Mouse (Mus musculus) thymus, adult 2 months (tissue): ENCODE measurements around the gene Dhps. TPM values are rescaled to one million over a fixed set of nuclear protein-coding genes. Genes with fewer than 3 reads are reported as not detected.

Experiments
- DNase-seq: peaks from one replicate; pipeline ENCODE4 v3.0.0; 2021
- H3K27ac ChIP-seq: fragments of 200-500 bp; 2 replicates; pipeline ENCODE4 v1.5.1; 2012; ENCODE audit warnings: low read length, control low read depth; ENCODE audit not compliant: control insufficient read depth, insufficient read depth
- H3K27me3 ChIP-seq: fragments of 200-500 bp; 2 replicates; pipeline ENCODE4 v1.6.1; 2012; ENCODE audit warnings: mild to moderate bottlenecking, low read length, moderate library complexity, mixed read lengths; ENCODE audit not compliant: control insufficient read depth, insufficient read depth
- H3K36me3 ChIP-seq: fragments of 200-500 bp; 2 replicates; pipeline ENCODE4 v1.6.1; 2012; ENCODE audit warnings: mild to moderate bottlenecking, low read length, moderate library complexity; ENCODE audit not compliant: control insufficient read depth, insufficient read depth
- H3K4me1 ChIP-seq: fragments of 200-500 bp; replicated peaks from 2 replicates; pipeline ENCODE4 v1.6.1; 2012; ENCODE audit warnings: low read length; ENCODE audit not compliant: control insufficient read depth, insufficient read depth
- H3K4me3 ChIP-seq: fragments of 200-500 bp; 2 replicates; pipeline ENCODE4 v1.5.1; 2012; ENCODE audit warnings: mild to moderate bottlenecking, low read length, control low read depth, moderate library complexity; ENCODE audit not compliant: control insufficient read depth, insufficient read depth
- CTCF ChIP-seq: fragments of 200-500 bp; IDR thresholded peaks from 2 replicates; pipeline ENCODE4 v1.5.1; 2012; ENCODE audit warnings: mild to moderate bottlenecking, control low read depth, low read length, moderate library complexity, borderline replicate concordance; ENCODE audit not compliant: control insufficient read depth, poor library complexity, insufficient read depth; ENCODE audit errors: extremely low read depth
- POLR2A ChIP-seq: fragments of 200-500 bp; IDR thresholded peaks from 2 replicates; pipeline ENCODE4 v1.6.1; 2012; ENCODE audit warnings: mild to moderate bottlenecking, low read length, control low read depth, moderate library complexity; ENCODE audit not compliant: control insufficient read depth, poor library complexity, insufficient read depth; ENCODE audit errors: extremely low read depth
- WGBS: fragments of 180-500 bp; shearing (Covaris S2); methylation state at CpG from one replicate; pipeline ENCODE4 v1.1.7; 2018; 5-methylcytosine and 5-hydroxymethylcytosine counted together
- polyA plus RNA-seq: library from polyadenylated mRNA; depleted of rRNA; stranded (reverse); fragments of >200 nt; gene quantifications from 2 replicates; pipeline ENCODE4 v1.2.3, GENCODE M21; 2012

Gene Dhps
- polyA plus RNA-seq, 1 experiment = 105 TPM

DNA sequence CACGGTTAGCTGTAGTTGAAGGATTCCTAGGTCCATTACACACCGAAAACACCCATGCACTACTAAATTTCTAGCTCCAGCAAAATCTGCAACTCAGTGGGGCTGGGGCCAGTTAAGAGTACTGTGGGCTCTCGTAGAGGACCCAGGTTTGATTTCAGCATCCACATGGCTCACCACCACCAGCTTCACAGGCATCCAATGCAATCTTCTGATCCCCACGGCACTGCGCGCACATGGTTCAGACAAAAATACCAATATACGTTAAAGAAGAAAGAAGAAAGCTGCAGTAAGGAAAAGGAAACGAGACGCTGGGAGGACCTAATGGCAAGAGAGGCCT lies 35.2 kb upstream of the Dhps start:
- TF ChIP-seq POLR2A (no peak), CTCF (no peak)

DNA sequence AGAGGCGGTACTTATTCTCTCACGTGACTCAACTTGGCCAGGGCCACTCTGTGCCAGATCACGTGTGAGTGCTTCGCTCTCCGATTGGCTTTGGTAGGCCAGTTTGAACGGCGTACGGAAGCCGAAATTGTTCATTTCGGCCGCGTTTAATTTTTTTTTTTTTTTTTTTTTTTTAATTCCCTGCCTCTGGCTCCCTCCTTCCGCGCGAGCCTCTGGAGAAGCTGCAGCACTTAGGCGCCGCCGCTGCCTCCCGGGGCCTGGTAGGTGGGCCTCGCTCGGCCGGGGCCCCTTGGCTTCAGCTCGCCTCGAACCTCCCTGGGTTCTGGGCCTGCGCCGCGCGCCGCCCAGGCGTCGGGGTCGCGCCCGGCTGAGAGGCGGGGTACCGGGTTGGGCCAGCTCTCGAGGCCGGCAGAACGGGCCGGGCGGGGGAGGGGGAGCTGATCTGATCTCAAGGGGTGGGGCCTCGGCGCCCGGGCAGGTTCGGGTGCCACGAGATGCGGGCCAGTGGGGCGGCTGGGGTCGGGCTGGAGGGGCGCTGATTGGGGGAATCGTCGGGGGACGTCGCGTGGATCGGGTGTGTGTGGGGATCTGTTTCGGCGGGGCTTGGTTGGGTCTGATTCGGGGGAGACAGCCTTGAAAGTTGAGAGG lies 34.7 kb upstream of the Dhps start, which contains the start of gene Tnpo2:
Gene Tnpo2 (plus strand): TSS at position 198 of the 648 bp plus-strand sequence.
- under 1% methylated on average over 59 of the region's 59 CpGs for WGBS
- Histone ChIP-seq H3K4me1 (peaks cover 8% of the 10 kb centered on the region), H3K36me3 (peaks cover 15% of the 10 kb centered on the region), H3K27me3 (no peaks in the 10 kb centered on the region), H3K27ac (peak within 1 kb of the TSS; percentile 90), H3K4me3 (peak within 1 kb of the TSS; percentile 83)
- peak; percentile 90 for DNase-seq
- TF ChIP-seq POLR2A = 0 out of 2 replicates have a peak, but pooled peaks have one; percentile 51
- TF ChIP-seq CTCF = peak; percentile 17; the same call in 1 of the 2 replicates

More for the DNA sequence above, 35.2 kb upstream of the Dhps start:
- WGBS = under 1% methylated on average over 9 of the region's 9 CpGs
- H3K4me1 ChIP-seq = peaks cover 8% of the 10 kb centered on the region
- H3K27ac ChIP-seq = peak overlapping the region; percentile 90
- H3K27me3 ChIP-seq = no peaks in the 10 kb centered on the region
- peaks cover 20% of the 10 kb centered on the region for H3K36me3 ChIP-seq
- peak overlapping the region; percentile 83 for H3K4me3 ChIP-seq
- DNase-seq = no peak

DNA sequence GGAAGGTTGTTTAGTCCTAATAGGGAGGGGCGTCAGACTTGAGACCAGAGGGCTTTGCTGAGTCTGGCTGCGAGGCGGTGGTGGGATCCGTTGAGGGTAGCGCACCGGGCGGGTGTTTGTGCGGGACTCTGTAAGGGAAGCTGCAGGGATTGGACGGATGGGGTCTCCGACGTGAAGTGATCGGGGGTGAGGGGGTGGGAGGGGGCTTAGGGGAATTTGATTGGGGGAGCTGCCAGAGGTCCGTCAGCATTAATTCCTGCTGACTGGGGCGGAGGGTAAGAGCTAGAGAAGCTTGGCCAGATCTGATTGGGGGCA lies 34.2 kb upstream of the Dhps start:
- Histone ChIP-seq H3K27me3 (no peaks in the 10 kb centered on the region), H3K4me1 (peaks cover 8% of the 10 kb centered on the region), H3K36me3 (peaks cover 10% of the 10 kb centered on the region), H3K27ac (peak overlapping the region; percentile 80; the same call in 1 of the 2 replicates), H3K4me3 (peak overlapping the region; percentile 60)
- under 1% methylated on average over 14 of the region's 14 CpGs for WGBS
- DNase-seq = no peak
- TF ChIP-seq CTCF (no peak), POLR2A (no peak)

DNA sequence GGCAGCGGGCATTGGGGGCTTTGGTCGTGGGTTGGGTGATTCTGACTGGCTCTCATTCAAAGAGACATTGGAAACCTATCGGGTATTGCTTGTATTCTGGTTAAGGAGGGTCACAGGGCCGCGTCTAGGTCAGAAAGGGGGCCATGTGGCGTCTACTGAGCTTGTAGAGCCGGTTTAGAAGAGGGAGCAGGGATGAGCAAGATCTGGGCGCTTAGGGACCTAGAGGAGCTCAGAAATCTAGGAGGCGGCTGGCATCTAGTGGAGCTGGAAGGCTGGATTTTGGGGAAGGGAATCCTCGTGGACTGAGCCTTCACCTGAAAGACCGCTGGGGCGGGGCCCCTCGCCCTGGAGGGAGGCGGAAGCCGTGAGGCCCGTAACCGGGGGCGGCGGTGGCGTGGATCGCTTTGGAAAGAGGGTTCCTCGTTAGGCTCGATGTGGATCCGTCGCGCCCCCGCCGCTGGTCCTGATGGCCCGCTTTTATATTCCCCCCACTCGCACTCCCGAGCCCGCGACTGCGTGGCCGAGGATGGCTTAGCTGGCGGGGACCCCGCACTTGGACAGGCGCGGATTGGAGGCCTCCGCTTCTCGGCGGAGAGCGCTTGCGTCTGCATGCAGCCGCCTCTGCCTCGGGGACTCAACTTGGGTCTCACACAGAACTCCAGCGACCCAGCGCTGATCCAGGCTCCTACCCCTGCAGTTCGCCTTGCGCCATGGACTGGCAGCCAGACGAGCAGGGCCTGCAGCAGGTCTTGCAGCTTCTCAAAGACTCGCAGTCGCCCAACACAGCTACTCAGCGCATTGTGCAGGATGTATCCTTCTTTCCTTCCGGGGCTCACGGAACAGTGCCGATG lies 33.7 kb upstream of the Dhps start:
- WGBS = 1% methylated on average over 57 of the region's 57 CpGs

DNA sequence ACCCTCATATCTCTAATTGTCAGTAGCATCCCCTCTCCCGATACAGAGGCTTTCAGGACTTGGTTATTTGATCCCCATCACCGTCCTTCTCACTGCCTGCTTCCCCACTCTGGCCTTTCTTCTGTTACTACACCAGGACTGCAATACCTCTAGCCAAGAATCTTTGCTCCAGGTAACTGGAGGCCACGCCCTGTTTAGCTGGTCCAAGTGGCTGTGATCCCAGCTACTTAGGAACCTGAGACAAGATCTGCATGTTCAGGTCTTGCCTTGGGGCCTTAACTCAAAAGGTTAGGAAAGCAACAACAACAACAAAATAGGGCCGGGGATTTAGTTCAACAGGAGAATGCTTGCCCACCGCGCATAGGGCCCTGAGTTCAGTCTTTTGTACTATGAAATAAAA lies 27.9 kb upstream of the Dhps start:
- 89% methylated on average over 6 of the region's 6 CpGs for WGBS
- no peaks in the 10 kb centered on the region for H3K27me3 ChIP-seq
- no peak overlapping the region for H3K4me3 ChIP-seq
- H3K36me3 ChIP-seq = peaks cover 59% of the 10 kb centered on the region
- no peaks in the 10 kb centered on the region for H3K4me1 ChIP-seq
- H3K27ac ChIP-seq = no peak overlapping the region
- TF ChIP-seq CTCF = no peak
- TF ChIP-seq POLR2A = no peak
- DNase-seq = no peak

More for the DNA sequence above, 33.7 kb upstream of the Dhps start:
- peak; percentile 39; the same call in 1 of the 2 replicates for TF ChIP-seq POLR2A
- no peak for TF ChIP-seq CTCF
- Histone ChIP-seq H3K36me3 (peaks cover 9% of the 10 kb centered on the region; the same call in 1 of the 2 replicates), H3K4me3 (peak overlapping the region; percentile 60), H3K4me1 (peaks cover 8% of the 10 kb centered on the region), H3K27ac (peak overlapping the region; percentile 26), H3K27me3 (no peaks in the 10 kb centered on the region)
- DNase-seq = peak; percentile 77

DNA sequence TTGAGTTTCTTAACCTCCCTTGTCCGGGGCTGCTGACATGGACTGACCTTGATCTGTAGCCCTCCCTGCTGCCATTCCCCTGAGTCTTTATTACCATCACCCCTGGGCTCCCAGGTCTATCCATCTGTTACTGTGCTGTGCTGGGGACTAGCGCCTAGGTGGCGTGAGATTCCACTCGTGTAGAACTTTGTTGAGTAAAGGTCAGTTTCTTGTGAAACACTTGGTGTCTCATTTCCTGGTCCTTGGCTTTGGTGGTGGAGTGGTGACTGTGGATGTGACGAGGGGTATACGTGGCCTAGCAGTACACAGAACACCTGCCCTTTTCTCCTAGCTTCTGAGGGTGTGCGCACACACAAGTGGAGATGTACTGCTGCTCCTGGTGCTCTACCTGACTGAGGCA lies 14.2 kb upstream of the Dhps start:
- Histone ChIP-seq H3K36me3 (peaks cover 32% of the 10 kb centered on the region), H3K4me1 (peaks cover 6% of the 10 kb centered on the region), H3K27ac (no peak overlapping the region), H3K27me3 (no peaks in the 10 kb centered on the region), H3K4me3 (no peak overlapping the region)
- DNase-seq = no peak
- no peak for TF ChIP-seq POLR2A
- no peak for TF ChIP-seq CTCF
- 88% methylated on average over 7 of the region's 7 CpGs for WGBS
